Mouse (Mus musculus) liver, adult (tissue): Measurements from ENCODE around the gene Ccr7.

Experiments used
- GATA4 ChIP-seq: IDR thresholded peaks from 2 replicates; pipeline ENCODE4 v1.6.1; 2014; ENCODE audit warnings: mild to moderate bottlenecking, low read length; ENCODE audit not compliant: insufficient replicate concordance

Gene Ccr7

DNA sequence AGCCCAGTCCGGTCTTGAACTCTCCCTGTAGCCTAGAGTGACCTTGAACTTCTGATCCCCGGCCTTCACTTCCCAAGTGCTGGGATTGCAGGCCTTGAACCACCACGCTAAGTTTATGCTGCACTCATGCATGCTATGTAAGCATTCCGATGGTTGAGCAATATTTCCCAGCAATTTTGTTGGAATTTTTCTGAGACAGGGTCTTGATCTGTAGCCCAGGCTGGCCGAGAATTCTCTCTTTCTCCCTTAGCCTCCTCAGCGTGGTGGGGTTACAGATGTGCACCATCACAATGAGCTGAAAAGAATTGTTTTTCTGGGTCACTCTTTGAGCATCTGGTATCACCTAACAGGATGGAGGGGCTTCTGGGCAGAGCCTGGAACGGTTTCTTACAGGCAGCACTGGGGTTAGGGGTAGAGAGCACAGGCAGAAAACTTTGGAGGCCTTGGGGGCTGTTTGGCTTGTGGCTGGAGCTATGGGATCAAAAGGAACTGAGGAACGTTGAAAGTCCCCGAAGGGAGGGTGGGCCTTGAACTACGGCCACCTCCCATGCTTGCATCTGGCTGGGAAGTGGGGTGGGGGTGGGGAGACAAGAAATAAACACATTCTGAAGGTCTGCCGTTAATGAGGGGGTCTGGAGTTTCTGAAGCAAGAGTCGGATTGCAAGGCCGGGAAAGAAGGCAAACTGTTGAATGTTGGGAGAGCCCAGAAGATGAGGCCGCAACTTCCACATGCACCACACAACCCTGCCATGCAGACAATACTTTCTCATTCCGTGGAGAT lies 20.4 kb downstream of the Ccr7 start:
- no peak for TF ChIP-seq GATA4

GRCm38 (mm10) chr11:99133285-99133897 lies 21.5 kb downstream of the Ccr7 start:
- TF ChIP-seq GATA4, result no peak

- no peak for TF ChIP-seq GATA4
These were observed 22.7 kb downstream of the Ccr7 start for GRCm38 (mm10) chr11:99132091-99132730.

- TF ChIP-seq GATA4, result no peak
These were observed 23.4 kb downstream of the Ccr7 start for GRCm38 (mm10) chr11:99131463-99131840.

- no peak for TF ChIP-seq GATA4
These were observed 24.0 kb downstream of the Ccr7 start for GRCm38 (mm10) chr11:99130736-99131462.

DNA sequence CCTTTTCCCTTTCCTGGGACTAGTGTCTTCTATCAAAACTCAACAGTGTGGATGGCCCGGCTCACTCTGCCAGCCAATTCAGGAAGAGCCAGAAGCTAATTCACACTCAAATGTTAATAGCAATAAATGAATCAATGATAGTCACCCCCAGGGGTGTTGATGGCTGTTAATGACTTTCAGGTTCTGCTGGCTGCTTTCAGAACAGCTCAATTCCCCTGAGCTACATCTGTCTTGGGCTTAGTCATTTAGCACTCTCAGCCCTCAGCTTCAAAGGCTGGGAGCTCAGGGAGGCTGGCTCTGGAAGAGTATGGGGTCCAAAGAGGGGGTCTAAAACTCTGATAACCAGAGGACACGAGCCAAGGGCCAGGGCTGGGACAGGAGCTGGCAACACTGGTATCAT lies 25.6 kb downstream of the Ccr7 start:
- no peak for TF ChIP-seq GATA4

- TF ChIP-seq GATA4, result no peak
These were observed 26.8 kb downstream of the Ccr7 start for GRCm38 (mm10) chr11:99127785-99128682.

DNA sequence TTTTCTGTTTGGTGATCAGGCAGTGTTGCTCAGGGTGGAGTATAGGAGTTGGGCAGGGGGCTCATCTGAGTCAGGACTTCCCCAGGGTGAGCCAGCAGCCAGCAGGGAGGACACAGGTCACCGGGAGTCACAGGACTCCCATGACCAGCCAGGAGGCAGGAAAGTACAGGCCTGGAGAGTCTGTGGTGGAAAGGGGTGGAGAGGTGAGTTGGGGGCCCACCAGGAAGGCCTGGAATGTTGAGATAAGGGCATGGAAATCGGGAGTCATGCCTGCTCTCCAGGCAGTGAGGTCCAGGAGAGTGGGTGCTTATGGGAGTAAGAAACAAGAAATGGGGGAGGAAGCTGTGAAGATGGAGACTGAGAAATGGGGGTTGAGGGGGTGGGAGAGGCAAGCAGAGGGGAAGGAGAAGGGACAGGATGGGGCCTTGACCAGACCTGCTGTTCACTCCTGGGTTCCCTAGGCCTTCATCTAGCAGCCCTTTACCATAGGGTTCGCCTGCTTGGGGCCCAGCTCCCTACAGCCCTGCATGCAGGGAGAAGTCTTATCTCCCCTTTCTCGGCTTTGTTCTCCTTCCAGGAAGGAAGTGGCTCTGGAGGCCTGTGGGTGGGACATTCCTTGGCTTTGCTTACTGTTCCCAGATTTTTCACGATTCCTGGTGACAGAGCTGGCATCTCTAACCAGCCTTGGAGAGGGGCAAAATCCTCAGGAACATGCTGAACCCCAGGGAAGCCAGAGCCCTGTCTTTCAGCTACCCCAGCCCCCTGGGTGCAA lies 28.2 kb downstream of the Ccr7 start:
- TF ChIP-seq GATA4, result peak; percentile 69; the same call in 1 of the 2 replicates

DNA sequence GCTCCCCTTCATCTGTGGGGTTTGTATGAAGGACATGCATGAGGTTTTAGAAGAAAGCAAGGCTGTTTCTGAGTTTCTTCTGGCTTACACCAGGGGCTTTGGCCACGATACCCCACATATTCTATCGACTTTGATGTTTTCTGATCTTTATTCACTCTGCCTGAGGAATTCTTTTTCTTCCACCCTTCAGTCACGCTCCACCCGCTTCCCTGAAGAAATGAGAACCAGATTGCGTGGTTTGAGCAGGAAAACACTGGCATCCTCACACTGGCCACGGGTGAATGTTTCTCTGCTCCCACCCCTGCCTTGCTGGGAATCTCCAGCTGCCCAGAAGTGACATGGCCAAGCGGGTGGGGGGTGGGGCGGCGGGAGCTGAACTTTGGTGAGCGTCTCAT lies 30.2 kb downstream of the Ccr7 start:
- no peak for TF ChIP-seq GATA4

DNA sequence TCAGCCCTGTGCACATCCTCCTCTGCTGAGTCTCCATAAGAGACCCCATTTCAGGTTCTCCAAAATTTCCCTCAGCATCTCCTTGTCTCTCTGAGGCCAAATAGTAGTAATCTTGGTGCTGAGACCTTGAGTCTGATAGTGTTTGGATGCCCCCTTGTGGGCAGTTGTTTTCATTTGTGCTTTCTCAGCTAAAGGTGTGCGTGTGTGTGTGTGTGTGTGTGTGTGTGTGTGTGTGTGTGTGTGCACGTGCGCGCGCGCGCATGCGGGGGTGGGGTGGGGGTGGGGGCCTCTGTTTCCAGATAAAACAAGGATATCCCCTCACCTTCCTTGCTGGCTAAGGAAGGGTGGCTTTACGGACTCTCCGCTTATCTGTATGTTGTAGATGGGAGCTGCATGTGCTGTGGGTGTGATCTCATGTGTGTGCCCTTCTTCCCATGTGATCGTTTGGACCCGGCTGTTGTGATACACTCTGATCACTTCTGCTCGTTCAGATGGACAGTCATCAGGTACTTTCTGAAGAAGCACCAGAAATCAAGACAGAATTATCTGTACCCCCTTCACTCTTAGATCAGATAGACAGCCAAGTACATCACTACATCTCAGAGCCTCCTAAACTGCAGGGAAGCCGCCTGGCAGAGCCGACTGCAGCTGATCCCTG lies 30.8 kb downstream of the Ccr7 start:
- no peak for TF ChIP-seq GATA4

GRCm38 (mm10) chr11:99122703-99123102 lies 32.2 kb downstream of the Ccr7 start:
- no peak for TF ChIP-seq GATA4

GRCm38 (mm10) chr11:99121218-99121631 lies 33.7 kb downstream of the Ccr7 start:
- TF ChIP-seq GATA4, result no peak

DNA sequence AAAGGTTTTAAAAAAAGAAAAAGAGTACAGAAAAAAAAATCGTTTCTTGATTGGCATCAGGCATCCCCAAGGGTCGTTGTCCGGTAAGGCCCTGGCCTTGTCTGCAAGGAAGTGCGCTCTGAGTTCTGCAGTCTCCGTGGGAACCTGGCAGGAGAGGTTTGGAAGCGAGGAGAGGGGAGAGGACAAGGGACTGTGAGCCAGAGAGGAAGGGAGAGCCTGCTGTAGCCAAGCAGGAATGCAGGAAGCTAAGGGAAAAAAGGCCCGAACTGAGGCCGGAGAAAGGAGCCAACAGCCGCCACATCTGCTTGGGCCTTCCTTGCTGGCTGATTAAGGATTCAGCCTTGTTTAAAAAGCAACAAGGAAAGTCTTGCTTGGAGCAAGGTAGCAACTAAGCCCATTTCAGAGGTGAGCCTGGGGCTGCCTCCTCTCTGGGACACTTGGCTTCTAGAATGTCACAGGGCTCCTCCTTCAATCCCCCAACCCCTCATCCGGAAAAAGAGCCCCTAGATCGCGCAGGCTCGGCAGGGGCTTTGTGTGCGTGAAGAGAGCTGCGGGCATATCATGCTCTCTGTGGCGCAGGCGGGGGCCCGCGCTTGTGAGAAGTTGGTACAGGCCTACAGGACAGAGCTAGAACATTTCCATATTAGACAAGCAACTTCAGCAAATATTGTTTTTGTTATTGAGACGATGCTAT lies 34.2 kb downstream of the Ccr7 start:
- TF ChIP-seq GATA4, result peak; percentile 28; the same call in 1 of the 2 replicates
